ENCODE assay signal across 18 mouse cellular contexts in the genomic region with DNA sequence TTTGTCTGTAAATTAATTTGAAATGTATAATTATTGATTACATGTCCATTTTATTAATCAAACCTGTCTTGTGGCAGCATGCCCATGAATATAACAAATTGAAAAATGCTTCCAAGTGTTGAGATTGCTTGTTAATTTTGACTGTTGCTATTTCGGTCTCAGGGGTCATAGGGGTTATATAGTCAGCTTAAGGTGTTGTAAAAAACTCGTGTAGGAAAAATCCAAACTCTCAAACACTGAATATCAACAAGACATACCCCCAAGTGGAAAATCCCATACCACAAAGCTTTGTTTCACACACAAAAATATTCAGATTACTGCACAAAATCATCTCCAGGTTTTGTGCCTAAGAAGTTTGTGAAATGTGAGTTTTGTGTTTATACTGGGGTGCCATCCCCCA. TPM values are rescaled to one million over a fixed set of nuclear protein-coding genes. Genes with fewer than 3 reads are reported as not detected.
DNase-seq lines count a peak whose midpoint lies in the region; ATAC-seq and TF ChIP-seq lines count a peak whose summit lies in the region.
"Had no signal": no experiment of that assay in that cellular context is flagged by ENCODE, and none has a peak within 500 bp of the region (broad histone marks: within the 10 kb centered on the region; RNA-seq: fewer than 3 reads in every experiment).

No protein-coding gene starts in this region.

- no peak for ATAC-seq in CD4-positive, CD25-positive, alpha-beta regulatory T cell, adult 4 months
- ATAC-seq: activated CD4-positive, CD25-positive, alpha-beta regulatory T cell, adult 4 months; Patski had no signal

- no peak for TF ChIP-seq CTCF in layer of hippocampus, adult 2 months (conservative IDR thresholded peaks at IDR 0.05)
- TF ChIP-seq CTCF in CH12.LX (conservative IDR thresholded peaks at IDR 0.05 in 1 of 2, IDR thresholded peaks at IDR 0.05 in 1 of 2; ENCODE audit: low read depth in 2 of 2, low read length in 2 of 2), result no peak

- TF ChIP-seq RAD21 in CH12.LX (IDR thresholded peaks at IDR 0.05; ENCODE audit: low read depth, low read length), result no peak

- H3K4me3 ChIP-seq in layer of hippocampus, adult 2 months, result no peak overlapping the region
- H3K4me3 ChIP-seq in CH12.LX (replicated peaks in 1 of 3; ENCODE audit: low read depth in 2 of 3, low read length in 2 of 3, poor library complexity in 1 of 3), result no peak overlapping the region

- H3K9me3 ChIP-seq in CH12.LX (replicated peaks; ENCODE audit: low read length), result no peaks in the 10 kb centered on the region
- H3K9me3 ChIP-seq: G1E had no signal

- TF ChIP-seq POLR2A in CH12.LX (IDR thresholded peaks at IDR 0.05; ENCODE audit: low read depth, low read length), result no peak

- H3K27ac ChIP-seq in layer of hippocampus, adult 2 months, result peak overlapping the region; percentile 63; the same call in 1 of the 2 replicates
- no peak overlapping the region for H3K27ac ChIP-seq in CH12.LX (ENCODE audit: insufficient read depth, low read depth)

- DNase-seq in heart, adult 11 months, result peak; percentile 11
- no peak for DNase-seq in heart, adult 9 months (ENCODE audit: low spot score in 2 of 2)
- no peak for DNase-seq in layer of hippocampus, adult 2 months (ENCODE audit: low spot score in 2 of 2)
- DNase-seq in layer of hippocampus, adult 11-12 months (ENCODE audit: low spot score), result no peak
- DNase-seq in CH12.LX (ENCODE audit: extremely low read depth), result peak; percentile 17
- DNase-seq: adrenal gland, adult 2 months; adrenal gland, adult 8-10 months; adrenal gland, postnatal 10 days; adrenal gland, postnatal 14 days; adrenal gland, postnatal 25 days; adrenal gland, postnatal 36 days; B cell, adult 2 months had no signal

- H3K36me3 ChIP-seq in CH12.LX (replicated peaks in 1 of 2; ENCODE audit: control insufficient read depth in 1 of 2, insufficient read depth in 1 of 2, low read length in 1 of 2), result no peaks in the 10 kb centered on the region
- H3K36me3 ChIP-seq: G1E had no signal

- in situ Hi-C loops in CH12.LX (cut with MboI; ENCODE audit: low pct_ligation_motif_present, low pct_unique_long_range_greater_than_20kb, low sequenced_read_pairs), result no loop called here

- no peak overlapping the region for H3K4me2 ChIP-seq in CH12.LX (ENCODE audit: insufficient read depth, low read depth, poor library complexity, severe bottlenecking)

- H3K79me2 ChIP-seq in CH12.LX (replicated peaks; ENCODE audit: control insufficient read depth, extremely low read depth, insufficient read depth, poor library complexity, severe bottlenecking), result no peaks in the 10 kb centered on the region

- H3K9ac ChIP-seq in CH12.LX (ENCODE audit: insufficient read depth, low read depth), result no peak overlapping the region

- no peaks in the 10 kb centered on the region for H3K27me3 ChIP-seq in CH12.LX (replicated peaks)
- H3K27me3 ChIP-seq: Patski had no signal

- dilution Hi-C loops in CH12.LX (cut with MboI; ENCODE audit: extremely low pct_ligation_motif_present, extremely low pct_unique_long_range_greater_than_20kb, low sequenced_read_pairs), result no loop called here

- TF ChIP-seq EP300 in CH12.LX (IDR thresholded peaks at IDR 0.05; ENCODE audit: low read length), result peak; percentile 61

- peaks cover 17 to 52% of the 10 kb centered on the region in 2 experiments for H3K4me1 ChIP-seq in CH12.LX (ENCODE audit: control insufficient read depth in 1 of 2, insufficient read depth in 2 of 2)

TF ChIP-seq in CH12.LX, 34 proteins besides CTCF, POLR2A, EP300 and RAD21:
- TF ChIP-seq MYC (IDR thresholded peaks at IDR 0.05; ENCODE audit: low read depth, low read length) (no peak), MAFK (IDR thresholded peaks at IDR 0.05; ENCODE audit: insufficient replicate concordance, low read length) (0 out of 2 replicates have a peak, but pooled peaks have one; percentile 11), USF1 (IDR thresholded peaks at IDR 0.05; ENCODE audit: low read depth, low read length) (no peak), BHLHE40 (IDR thresholded peaks at IDR 0.05; ENCODE audit: low read depth, low read length) (peak; percentile 45), CHD2 (IDR thresholded peaks at IDR 0.05; ENCODE audit: low read length) (no peak), JUN (IDR thresholded peaks at IDR 0.05; ENCODE audit: insufficient read depth, low read depth, low read length) (no peak), TBP (conservative IDR thresholded peaks at IDR 0.05; ENCODE audit: low read depth, low read length) (0 out of 2 replicates have a peak, but pooled peaks have one; percentile 45), NRF1 (IDR thresholded peaks at IDR 0.05; ENCODE audit: low read depth, low read length) (no peak), ZC3H11A (IDR thresholded peaks at IDR 0.05; ENCODE audit: low read depth, low read length) (no peak), IRF4 (IDR thresholded peaks at IDR 0.05; ENCODE audit: low read depth, low read length) (peak; percentile 33; the same call in 1 of the 2 replicates), HCFC1 (IDR thresholded peaks at IDR 0.05; ENCODE audit: low read depth, low read length) (no peak), MXI1 (IDR thresholded peaks at IDR 0.05; ENCODE audit: low read depth, low read length) (no peak), MEF2A (IDR thresholded peaks at IDR 0.05; ENCODE audit: borderline replicate concordance, low read depth, low read length) (peak; percentile 86), ZNF384 (IDR thresholded peaks at IDR 0.05; ENCODE audit: low read depth, low read length) (peak; percentile 55), POLR2AphosphoS2 (IDR thresholded peaks at IDR 0.05; ENCODE audit: low read depth, low read length) (no peak), KAT2A (IDR thresholded peaks at IDR 0.05; ENCODE audit: insufficient replicate concordance, low read length) (no peak), CHD1 (IDR thresholded peaks at IDR 0.05; ENCODE audit: low read depth, low read length) (no peak), E2F4 (IDR thresholded peaks at IDR 0.05; ENCODE audit: insufficient replicate concordance, low read depth, low read length) (no peak)

RNA-seq across cellular contexts. Expression of gene Rtn1, which starts 18.5 kb away (rescaled TPM):
- 1,000 to 10,000 TPM; 1,333 to 1,442 TPM for total RNA-seq in layer of hippocampus, adult 2 months (2021)
- total RNA-seq in CH12.LX (2012; rRNA removed) (0.04 and 0.08 TPM in 2 replicates), CH12.LX (2014; rRNA removed) (not detected in 2 replicates)
- polyA plus RNA-seq in CH12.LX (2012; ENCODE audit: insufficient read length, low read depth), result 0.17 TPM in 1 of 2 replicates, not detected in the other
- not detected for polyA plus RNA-seq in CD4-positive, CD25-positive, alpha-beta regulatory T cell, adult 4 months (2017; shearing (Covaris generic))
- total RNA-seq: MEL had no signal
- polyA plus RNA-seq: C2C12, G1E had no signal

RNA-seq across cellular contexts. Expression of gene Lrrc9, which starts 51.3 kb away (rescaled TPM):
- total RNA-seq in layer of hippocampus, adult 2 months (2021), result 1 to 10 TPM; 2.1 to 2.4 TPM
- total RNA-seq in CH12.LX (2012; rRNA removed), result not detected in 2 replicates
- total RNA-seq in CH12.LX (2014; rRNA removed), result not detected in 2 replicates
- polyA plus RNA-seq in CH12.LX (2012; ENCODE audit: insufficient read length, low read depth), result not detected in 2 replicates
- under 1 TPM in 1 of 2 experiments, not detected in 1; 0.39 TPM for polyA plus RNA-seq in CD4-positive, CD25-positive, alpha-beta regulatory T cell, adult 4 months (2017; shearing (Covaris generic))
- total RNA-seq: MEL had no signal
- polyA plus RNA-seq: activated CD4-positive, CD25-positive, alpha-beta regulatory T cell, adult 4 months; C2C12; G1E; Patski had no signal

Comparison
In these comparisons a context has a peak if more than half of its experiments do, and no peak if none do; other contexts are left out.
1. DNase-seq: peak in heart, adult 11 months (single experiment) and CH12.LX (single experiment); none in heart, adult 9 months (0 of 2), layer of hippocampus, adult 2 months (0 of 2) and layer of hippocampus, adult 11-12 months (single experiment).
2. RNA of gene Rtn1, which starts 18.5 kb away (total RNA-seq): 1,333 to 1,442 TPM in layer of hippocampus, adult 2 months; 0.04 to 0.08 TPM in CH12.LX; every median in the first group is over 1,000 times any median in the second.